Mouse (Mus musculus): ENCODE data around the gene Gm11733. TPM values are rescaled to one million over a fixed set of nuclear protein-coding genes. Genes with fewer than 3 reads are reported as not detected.

The Gm11733 gene
- total and polyA plus RNA-seq, 3 experiments = 0.10 TPM; not detected in 2

- in situ Hi-C loops (cut with MboI; ENCODE audit: low pct_ligation_motif_present, low pct_unique_long_range_greater_than_20kb, low sequenced_read_pairs) = no loop called here
Observed at GRCm38 (mm10) chr11:117532374-117532773, 48.2 kb downstream of the Gm11733 start.

GRCm38 (mm10) chr11:117534912-117535311 is 50.7 kb downstream of the Gm11733 start:
- H3K27me3 ChIP-seq (replicated peaks) = no peaks in the 10 kb centered on the region
- H3K27ac ChIP-seq (ENCODE audit: insufficient read depth, low read depth) = no peak overlapping the region
- in situ Hi-C loops (cut with MboI; ENCODE audit: low pct_ligation_motif_present, low pct_unique_long_range_greater_than_20kb, low sequenced_read_pairs) (no loop called here), dilution Hi-C loops (cut with MboI; ENCODE audit: extremely low pct_ligation_motif_present, extremely low pct_unique_long_range_greater_than_20kb, low sequenced_read_pairs) (no loop called here)
- no peaks in the 10 kb centered on the region for H3K36me3 ChIP-seq (replicated peaks in 1 of 2; ENCODE audit: control insufficient read depth in 1 of 2, insufficient read depth in 1 of 2, low read length in 1 of 2)
- DNase-seq (ENCODE audit: extremely low read depth) = no peak
- TF ChIP-seq NELFE (IDR thresholded peaks at IDR 0.05; ENCODE audit: low read depth, low read length) (no peak), USF1 (IDR thresholded peaks at IDR 0.05; ENCODE audit: low read depth, low read length) (no peak), MEF2A (IDR thresholded peaks at IDR 0.05; ENCODE audit: borderline replicate concordance, low read depth, low read length) (no peak), SMC3 (IDR thresholded peaks at IDR 0.05; ENCODE audit: low read depth, low read length) (no peak), NRF1 (IDR thresholded peaks at IDR 0.05; ENCODE audit: low read depth, low read length) (no peak), JUN (IDR thresholded peaks at IDR 0.05; ENCODE audit: insufficient read depth, low read depth, low read length) (no peak), ZC3H11A (IDR thresholded peaks at IDR 0.05; ENCODE audit: low read depth, low read length) (no peak), SIN3A (IDR thresholded peaks at IDR 0.05; ENCODE audit: low read length) (no peak), USF2 (conservative IDR thresholded peaks at IDR 0.05; ENCODE audit: low read depth, low read length) (no peak), MXI1 (IDR thresholded peaks at IDR 0.05; ENCODE audit: low read depth, low read length) (no peak), BHLHE40 (IDR thresholded peaks at IDR 0.05; ENCODE audit: low read depth, low read length) (no peak), RCOR1 (conservative IDR thresholded peaks at IDR 0.05; ENCODE audit: low read depth, low read length) (no peak), POLR2AphosphoS2 (IDR thresholded peaks at IDR 0.05; ENCODE audit: low read depth, low read length) (no peak), MAX (IDR thresholded peaks at IDR 0.05; ENCODE audit: low read length) (no peak), MAFK (IDR thresholded peaks at IDR 0.05; ENCODE audit: insufficient replicate concordance, low read length) (no peak), POLR2A (IDR thresholded peaks at IDR 0.05; ENCODE audit: low read depth, low read length) (no peak), ZMIZ1 (IDR thresholded peaks at IDR 0.05; ENCODE audit: low read depth, low read length) (no peak), EP300 (IDR thresholded peaks at IDR 0.05; ENCODE audit: low read length) (no peak)
- no peaks in the 10 kb centered on the region for H3K9me3 ChIP-seq (replicated peaks; ENCODE audit: low read length)
- no peak overlapping the region for H3K9ac ChIP-seq (ENCODE audit: insufficient read depth, low read depth)
- no peak overlapping the region for H3K4me2 ChIP-seq (ENCODE audit: insufficient read depth, low read depth, poor library complexity, severe bottlenecking)
- no peaks in the 10 kb centered on the region for H3K79me2 ChIP-seq (replicated peaks; ENCODE audit: control insufficient read depth, extremely low read depth, insufficient read depth, poor library complexity, severe bottlenecking)
- no peak overlapping the region for H3K4me3 ChIP-seq (replicated peaks in 1 of 3; ENCODE audit: low read depth in 2 of 3, low read length in 2 of 3, poor library complexity in 1 of 3)
- H3K4me1 ChIP-seq (ENCODE audit: control insufficient read depth in 1 of 2, insufficient read depth in 2 of 2) = peaks cover 0 to 4% of the 10 kb centered on the region in 2 experiments; a peak in 2 of 4 replicates

More at GRCm38 (mm10) chr11:117532374-117532773, 48.2 kb downstream of the Gm11733 start:
- Histone ChIP-seq H3K27ac (ENCODE audit: insufficient read depth, low read depth) (no peak overlapping the region), H3K4me1 (ENCODE audit: control insufficient read depth in 1 of 2, insufficient read depth in 2 of 2) (peaks cover 0 to 4% of the 10 kb centered on the region in 2 experiments; a peak in 1 of 4 replicates), H3K36me3 (replicated peaks in 1 of 2; ENCODE audit: control insufficient read depth in 1 of 2, insufficient read depth in 1 of 2, low read length in 1 of 2) (no peaks in the 10 kb centered on the region), H3K79me2 (replicated peaks; ENCODE audit: control insufficient read depth, extremely low read depth, insufficient read depth, poor library complexity, severe bottlenecking) (no peaks in the 10 kb centered on the region), H3K27me3 (replicated peaks) (no peaks in the 10 kb centered on the region), H3K9ac (ENCODE audit: insufficient read depth, low read depth) (no peak overlapping the region), H3K4me3 (replicated peaks in 1 of 3; ENCODE audit: low read depth in 2 of 3, low read length in 2 of 3, poor library complexity in 1 of 3) (no peak overlapping the region), H3K4me2 (ENCODE audit: insufficient read depth, low read depth, poor library complexity, severe bottlenecking) (no peak overlapping the region), H3K9me3 (replicated peaks; ENCODE audit: low read length) (no peaks in the 10 kb centered on the region)
- no peak for TF ChIP-seq MYC (IDR thresholded peaks at IDR 0.05; ENCODE audit: low read depth, low read length)
- TF ChIP-seq MEF2A (IDR thresholded peaks at IDR 0.05; ENCODE audit: borderline replicate concordance, low read depth, low read length) = no peak
- TF ChIP-seq MAZ (IDR thresholded peaks at IDR 0.05; ENCODE audit: low read depth, low read length) = no peak
- no peak for TF ChIP-seq UBTF (IDR thresholded peaks at IDR 0.05; ENCODE audit: low read depth, low read length)
- no peak for TF ChIP-seq MAX (IDR thresholded peaks at IDR 0.05; ENCODE audit: low read length)
- TF ChIP-seq RAD21 (IDR thresholded peaks at IDR 0.05; ENCODE audit: low read depth, low read length) = no peak
- DNase-seq (ENCODE audit: extremely low read depth) = no peak
- dilution Hi-C loops (cut with MboI; ENCODE audit: extremely low pct_ligation_motif_present, extremely low pct_unique_long_range_greater_than_20kb, low sequenced_read_pairs) = no loop called here
